Mouse (Mus musculus): ENCODE measurements around the gene Agmat. TPM values are rescaled to one million over a fixed set of nuclear protein-coding genes. Genes with fewer than 3 reads are reported as not detected.

Gene Agmat
- polyA plus RNA-seq, 1 experiment from 2014 or later, result not detected

- Histone ChIP-seq H3K27me3 (no peaks in the 10 kb centered on the region; the same call in 1 of the 2 replicates), H3K4me3 (replicated peaks) (peak overlapping the region; percentile 87), H3K4me1 (replicated peaks) (peaks cover 22% of the 10 kb centered on the region), H3K36me3 (peaks cover 18% of the 10 kb centered on the region), H3K9ac (replicated peaks) (peak overlapping the region; percentile 95), H3K4me2 (peak overlapping the region; percentile 82), H3K27ac (0 out of 2 replicates have a peak overlapping the region, but pooled peaks have one; percentile 23), H3K9me3 (no peaks in the 10 kb centered on the region)
- no peak for ATAC-seq (ENCODE audit: insufficient number of reproducible peaks, insufficient read depth, low FRiP score, low TSS enrichment, low read depth)
- WGBS, result 78% methylated on average over 6 of the region's 6 CpGs
Observed at GRCm38 (mm10) chr4:141721961-141722360, 24.5 kb upstream of the Agmat start.

GRCm38 (mm10) chr4:141722731-141723672 is 23.5 kb upstream of the Agmat start, which contains the start of gene Ddi2:
TSS of gene Ddi2 (minus strand) at chr4:141723419.
- Histone ChIP-seq H3K4me2 (peak within 1 kb of the TSS; percentile 82), H3K27me3 (no peaks in the 10 kb centered on the region; the same call in 1 of the 2 replicates), H3K36me3 (peaks cover 11% of the 10 kb centered on the region), H3K27ac (peak within 1 kb of the TSS; percentile 90), H3K4me3 (replicated peaks) (peak within 1 kb of the TSS; percentile 87), H3K4me1 (replicated peaks) (peaks cover 22% of the 10 kb centered on the region), H3K9me3 (no peaks in the 10 kb centered on the region), H3K9ac (replicated peaks) (peak within 1 kb of the TSS; percentile 95)
- peak; percentile 78 for ATAC-seq (ENCODE audit: insufficient number of reproducible peaks, insufficient read depth, low FRiP score, low TSS enrichment, low read depth)
- under 1% methylated on average over 103 of the region's 105 CpGs for WGBS

- Histone ChIP-seq H3K4me3 (replicated peaks) (peak overlapping the region; percentile 87), H3K27me3 (no peaks in the 10 kb centered on the region; the same call in 1 of the 2 replicates), H3K27ac (peak overlapping the region; percentile 90), H3K9me3 (no peaks in the 10 kb centered on the region), H3K36me3 (peaks cover 11% of the 10 kb centered on the region), H3K4me2 (peak overlapping the region; percentile 82), H3K4me1 (replicated peaks) (peaks cover 21% of the 10 kb centered on the region), H3K9ac (replicated peaks) (peak overlapping the region; percentile 95)
- WGBS, result 10% methylated on average over 13 of the region's 13 CpGs
- peak; percentile 73 for ATAC-seq (ENCODE audit: insufficient number of reproducible peaks, insufficient read depth, low FRiP score, low TSS enrichment, low read depth)
Observed at GRCm38 (mm10) chr4:141723673-141724068, 22.8 kb upstream of the Agmat start.

GRCm38 (mm10) chr4:141724594-141724993 is 21.9 kb upstream of the Agmat start:
- no peak for ATAC-seq (ENCODE audit: insufficient number of reproducible peaks, insufficient read depth, low FRiP score, low TSS enrichment, low read depth)
- Histone ChIP-seq H3K4me2 (no peak overlapping the region), H3K27ac (no peak overlapping the region), H3K9me3 (no peaks in the 10 kb centered on the region), H3K4me3 (replicated peaks) (no peak overlapping the region), H3K27me3 (no peaks in the 10 kb centered on the region; the same call in 1 of the 2 replicates), H3K36me3 (peaks cover 11% of the 10 kb centered on the region), H3K9ac (replicated peaks) (no peak overlapping the region), H3K4me1 (replicated peaks) (peaks cover 18% of the 10 kb centered on the region)
- 69% methylated on average over 11 of the region's 11 CpGs for WGBS

GRCm38 (mm10) chr4:141725277-141725676 is 21.2 kb upstream of the Agmat start:
- ATAC-seq (ENCODE audit: insufficient number of reproducible peaks, insufficient read depth, low FRiP score, low TSS enrichment, low read depth), result no peak
- H3K27ac ChIP-seq, result no peak overlapping the region

GRCm38 (mm10) chr4:141725738-141726137 is 20.7 kb upstream of the Agmat start:
- Histone ChIP-seq H3K4me1 (replicated peaks) (peaks cover 18% of the 10 kb centered on the region), H3K27ac (no peak overlapping the region), H3K4me2 (no peak overlapping the region), H3K4me3 (replicated peaks) (no peak overlapping the region), H3K9me3 (no peaks in the 10 kb centered on the region), H3K27me3 (peaks cover 6% of the 10 kb centered on the region), H3K36me3 (peaks cover under 1% of the 10 kb centered on the region; the same call in 1 of the 2 replicates), H3K9ac (replicated peaks) (no peak overlapping the region)
- 56% methylated on average over 3 of the region's 3 CpGs for WGBS
- ATAC-seq (ENCODE audit: insufficient number of reproducible peaks, insufficient read depth, low FRiP score, low TSS enrichment, low read depth), result no peak

More at GRCm38 (mm10) chr4:141725277-141725676, 21.2 kb upstream of the Agmat start:
- peaks cover under 1% of the 10 kb centered on the region for H3K27me3 ChIP-seq
- peaks cover 5% of the 10 kb centered on the region for H3K36me3 ChIP-seq
- no peak overlapping the region for H3K4me2 ChIP-seq
- H3K4me3 ChIP-seq (replicated peaks), result no peak overlapping the region
- H3K4me1 ChIP-seq (replicated peaks), result peaks cover 18% of the 10 kb centered on the region
- no peaks in the 10 kb centered on the region for H3K9me3 ChIP-seq
- H3K9ac ChIP-seq (replicated peaks), result no peak overlapping the region
- WGBS, result 78% methylated on average over 5 of the region's 5 CpGs

GRCm38 (mm10) chr4:141729266-141729665 is 17.2 kb upstream of the Agmat start:
- peaks cover 6% of the 10 kb centered on the region for H3K27me3 ChIP-seq
- H3K4me2 ChIP-seq, result no peak overlapping the region
- no peak overlapping the region for H3K4me3 ChIP-seq (replicated peaks)
- ATAC-seq (ENCODE audit: insufficient number of reproducible peaks, insufficient read depth, low FRiP score, low TSS enrichment, low read depth), result no peak
- no peaks in the 10 kb centered on the region; the same call in 1 of the 2 replicates for H3K4me1 ChIP-seq (replicated peaks)
- no peak overlapping the region for H3K9ac ChIP-seq (replicated peaks)
- no peaks in the 10 kb centered on the region for H3K9me3 ChIP-seq
- H3K36me3 ChIP-seq, result no peaks in the 10 kb centered on the region
- 80% methylated on average over 3 of the region's 3 CpGs for WGBS
- H3K27ac ChIP-seq, result no peak overlapping the region

- Histone ChIP-seq H3K4me3 (replicated peaks) (no peak overlapping the region), H3K4me2 (no peak overlapping the region), H3K27ac (no peak overlapping the region), H3K9me3 (no peaks in the 10 kb centered on the region), H3K27me3 (peaks cover 6% of the 10 kb centered on the region), H3K9ac (replicated peaks) (no peak overlapping the region), H3K36me3 (no peaks in the 10 kb centered on the region), H3K4me1 (replicated peaks) (peaks cover 3% of the 10 kb centered on the region; the same call in 1 of the 2 replicates)
- WGBS, result 82% methylated on average over 13 of the region's 13 CpGs
- no peak for ATAC-seq (ENCODE audit: insufficient number of reproducible peaks, insufficient read depth, low FRiP score, low TSS enrichment, low read depth)
Observed at GRCm38 (mm10) chr4:141730401-141730800, 16.1 kb upstream of the Agmat start.

GRCm38 (mm10) chr4:141731766-141732165 is 14.7 kb upstream of the Agmat start:
- peaks cover 6% of the 10 kb centered on the region for H3K27me3 ChIP-seq
- no peak for ATAC-seq (ENCODE audit: insufficient number of reproducible peaks, insufficient read depth, low FRiP score, low TSS enrichment, low read depth)
- no peak overlapping the region for H3K27ac ChIP-seq
- no peak overlapping the region for H3K4me3 ChIP-seq (replicated peaks)
- no peaks in the 10 kb centered on the region for H3K36me3 ChIP-seq
- no peaks in the 10 kb centered on the region for H3K9me3 ChIP-seq
- H3K4me1 ChIP-seq (replicated peaks), result peaks cover 3% of the 10 kb centered on the region; the same call in 1 of the 2 replicates
- no peak overlapping the region for H3K9ac ChIP-seq (replicated peaks)
- 79% methylated on average over 5 of the region's 5 CpGs for WGBS
- H3K4me2 ChIP-seq, result no peak overlapping the region

- peak; percentile 96 for ATAC-seq (ENCODE audit: insufficient number of reproducible peaks, insufficient read depth, low FRiP score, low TSS enrichment, low read depth)
- H3K27ac ChIP-seq, result peak overlapping the region; percentile 62
- peak overlapping the region; percentile 44 for H3K9ac ChIP-seq (replicated peaks)
- H3K27me3 ChIP-seq, result peaks cover 6% of the 10 kb centered on the region
- H3K4me3 ChIP-seq (replicated peaks), result peak overlapping the region; percentile 44
- peak overlapping the region; percentile 63 for H3K4me2 ChIP-seq
- H3K9me3 ChIP-seq, result no peaks in the 10 kb centered on the region
- H3K36me3 ChIP-seq, result no peaks in the 10 kb centered on the region
- peaks cover 3% of the 10 kb centered on the region; the same call in 1 of the 2 replicates for H3K4me1 ChIP-seq (replicated peaks)
- WGBS, result 9% methylated on average over 24 of the region's 24 CpGs
Observed at GRCm38 (mm10) chr4:141734446-141735205, 11.8 kb upstream of the Agmat start.

GRCm38 (mm10) chr4:141735206-141735560 is 11.3 kb upstream of the Agmat start:
- WGBS, result 24% methylated on average over 9 of the region's 9 CpGs
- peak overlapping the region; percentile 50; the same call in 1 of the 2 replicates for H3K27ac ChIP-seq
- H3K9ac ChIP-seq (replicated peaks), result peak overlapping the region; percentile 44; the same call in 1 of the 2 replicates

More at GRCm38 (mm10) chr4:141735206-141735560, 11.3 kb upstream of the Agmat start:
- no peaks in the 10 kb centered on the region for H3K36me3 ChIP-seq
- H3K4me1 ChIP-seq (replicated peaks), result peaks cover 3% of the 10 kb centered on the region; the same call in 1 of the 2 replicates
- H3K27me3 ChIP-seq, result peaks cover 6% of the 10 kb centered on the region
- no peaks in the 10 kb centered on the region for H3K9me3 ChIP-seq
- ATAC-seq (ENCODE audit: insufficient number of reproducible peaks, insufficient read depth, low FRiP score, low TSS enrichment, low read depth), result peak; percentile 33; the same call in 1 of the 2 replicates
- peak overlapping the region; percentile 44 for H3K4me3 ChIP-seq (replicated peaks)
- peak overlapping the region; percentile 63 for H3K4me2 ChIP-seq

Data from limb, embryonic 12.5 days (tissue).